Mouse (Mus musculus) liver, embryonic 12.5 days (tissue): ENCODE measurements around the gene Gpr141. TPM values are rescaled to one million over a fixed set of nuclear protein-coding genes. Genes with fewer than 3 reads are reported as not detected.
"Not testable (repeated sequence)": the region's sequence is repeated elsewhere in the genome, so short reads cannot be mapped to it uniquely, and the experiment has no call there.

Experiments used
- ATAC-seq: fragments of 200-750 bp; cut with Nextera tagmentation; 2 replicates; pipeline ENCODE4 v1.8.0; 2017; ENCODE audit warnings: moderate number of reproducible peaks, mild to moderate bottlenecking, moderate library complexity
- H3K27ac ChIP-seq: fragments of 300-500 bp; sonication (generic); 2 replicates; pipeline ENCODE4 v1.5.1; 2016; ENCODE audit warnings: mild to moderate bottlenecking
- H3K27me3 ChIP-seq: fragments of 300-500 bp; sonication (generic); replicated peaks from 2 replicates; pipeline ENCODE4 v1.6.1; 2016; ENCODE audit warnings: mild to moderate bottlenecking, moderate library complexity
- H3K36me3 ChIP-seq: fragments of 300-500 bp; sonication (generic); 2 replicates; pipeline ENCODE4 v1.6.1; 2016; ENCODE audit warnings: mild to moderate bottlenecking, moderate library complexity
- H3K4me1 ChIP-seq: fragments of 300-500 bp; sonication (generic); 2 replicates; pipeline ENCODE4 v1.6.1; 2016
- H3K4me2 ChIP-seq: fragments of 300-500 bp; sonication (generic); 2 replicates; pipeline ENCODE4 v1.6.1; 2016; ENCODE audit warnings: mild to moderate bottlenecking, moderate library complexity
- H3K4me3 ChIP-seq: fragments of 300-500 bp; sonication (generic); 2 replicates; pipeline ENCODE4 v1.5.1; 2016; ENCODE audit warnings: mild to moderate bottlenecking, moderate library complexity
- H3K9ac ChIP-seq: fragments of 300-500 bp; sonication (generic); 2 replicates; pipeline ENCODE4 v1.6.1; 2016; ENCODE audit warnings: mild to moderate bottlenecking, moderate library complexity
- H3K9me3 ChIP-seq: fragments of 300-500 bp; sonication (generic); replicated peaks from 2 replicates; pipeline ENCODE4 v1.6.1; 2016; ENCODE audit warnings: mild to moderate bottlenecking, moderate library complexity
- WGBS: fragments of 180-500 bp; shearing (Covaris S2); methylation state at CpG from one replicate; pipeline ENCODE4 v1.1.7; 2016; ENCODE audit not compliant: insufficient replicate concordance; 5-methylcytosine and 5-hydroxymethylcytosine counted together
- polyA plus RNA-seq: library from polyadenylated mRNA; unstranded; fragments of >200 nt; fragmentation: Nextera tagmentation; extraction: Ambion mirVana; gene quantifications from 2 replicates; pipeline ENCODE4 v1.2.1, GENCODE M21; 2016

Gpr141 gene
- polyA plus RNA-seq, 1 experiment from 2014 or later = 1.2 TPM

GRCm38 (mm10) chr13:19794942-19795341 is 29.1 kb downstream of the Gpr141 start:
- WGBS = 73% methylated on average over 3 of the region's 3 CpGs
- Histone ChIP-seq H3K27ac (no peak overlapping the region), H3K27me3 (no peaks in the 10 kb centered on the region), H3K36me3 (no peaks in the 10 kb centered on the region), H3K9me3 (no peaks in the 10 kb centered on the region), H3K4me2 (no peak overlapping the region), H3K4me1 (no peaks in the 10 kb centered on the region), H3K4me3 (no peak overlapping the region), H3K9ac (no peak overlapping the region)
- ATAC-seq = no peak

DNA sequence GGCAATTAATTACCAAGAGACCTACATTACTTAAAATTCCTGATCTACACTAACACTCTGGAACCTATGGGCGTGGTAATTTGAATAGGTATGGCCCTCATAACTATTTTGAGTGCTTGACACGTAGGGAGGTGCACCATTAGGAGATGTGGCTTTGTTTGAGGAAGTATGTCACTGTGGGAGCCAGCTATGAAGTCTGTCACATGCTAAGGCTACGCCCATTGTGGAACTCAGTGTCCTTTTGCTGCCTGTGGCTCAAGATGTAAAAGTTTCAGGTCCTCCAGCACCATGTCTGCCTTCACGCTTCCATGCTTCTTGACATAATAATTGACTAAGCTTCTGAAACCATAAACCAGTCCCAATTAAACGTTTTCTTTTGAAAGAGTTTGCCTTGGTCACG is 29.6 kb downstream of the Gpr141 start:
- Histone ChIP-seq H3K4me3 (no peak overlapping the region), H3K4me1 (no peaks in the 10 kb centered on the region), H3K4me2 (no peak overlapping the region), H3K27me3 (no peaks in the 10 kb centered on the region), H3K9ac (no peak overlapping the region), H3K9me3 (no peaks in the 10 kb centered on the region), H3K36me3 (no peaks in the 10 kb centered on the region), H3K27ac (no peak overlapping the region)
- WGBS = 52% methylated on average over 6 of the region's 6 CpGs
- ATAC-seq = no peak

GRCm38 (mm10) chr13:19793761-19794160 is 30.3 kb downstream of the Gpr141 start:
- Histone ChIP-seq H3K4me3 (no peak overlapping the region), H3K27me3 (no peaks in the 10 kb centered on the region), H3K9ac (no peak overlapping the region), H3K4me1 (no peaks in the 10 kb centered on the region), H3K36me3 (no peaks in the 10 kb centered on the region), H3K9me3 (no peaks in the 10 kb centered on the region), H3K4me2 (no peak overlapping the region), H3K27ac (no peak overlapping the region)
- 71% methylated on average over 4 of the region's 4 CpGs for WGBS
- no peak for ATAC-seq

DNA sequence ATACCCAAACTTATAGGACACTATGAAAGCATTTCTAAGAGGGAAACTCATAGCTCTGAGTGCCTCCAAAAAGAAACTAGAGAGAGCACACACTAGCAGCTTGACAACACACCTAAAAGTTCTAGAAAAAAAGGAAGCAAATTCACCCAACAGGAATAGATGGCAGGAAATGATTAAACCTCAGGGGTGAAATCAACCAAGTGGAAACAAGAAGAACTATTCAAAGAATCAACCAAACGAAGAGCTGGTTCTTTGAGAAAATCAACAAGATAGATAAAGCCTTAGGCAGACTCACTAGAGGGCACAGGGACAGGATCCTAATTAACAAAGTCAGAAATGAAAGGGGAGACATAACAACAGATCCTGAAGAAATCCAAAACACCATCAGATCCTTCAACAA is 36.1 kb downstream of the Gpr141 start:
- H3K9ac ChIP-seq, ATAC-seq, H3K4me1 ChIP-seq, H3K36me3 ChIP-seq, H3K4me3 ChIP-seq, H3K27me3 ChIP-seq, H3K4me2 ChIP-seq, H3K27ac ChIP-seq, H3K9me3 ChIP-seq: not testable (repeated sequence)
- 6% methylated on average over 1 of the region's 1 CpGs for WGBS

DNA sequence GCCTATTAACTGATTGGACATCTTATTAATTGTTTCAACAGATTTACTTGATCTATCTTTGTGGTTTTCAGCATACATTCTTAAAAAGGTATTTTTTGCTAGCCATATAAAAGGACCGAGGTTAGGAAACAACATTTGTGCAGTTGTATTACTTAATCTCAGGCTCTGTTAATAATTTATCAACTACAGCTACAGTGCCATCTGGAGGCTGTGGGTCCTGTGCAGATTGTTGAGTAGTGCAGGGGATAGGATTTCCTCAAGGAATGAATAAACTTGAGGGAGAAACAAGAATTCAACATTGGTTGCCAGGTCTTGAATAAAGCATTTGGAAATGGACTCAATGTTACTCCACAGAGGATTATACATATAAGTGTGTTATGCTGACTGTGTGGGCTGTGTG is 53.9 kb downstream of the Gpr141 start:
- H3K27ac ChIP-seq = no peak overlapping the region
- 75% methylated on average over 1 of the region's 1 CpGs for whole genome bisulfite sequencing
- no peaks in the 10 kb centered on the region for H3K36me3 ChIP-seq
- no peaks in the 10 kb centered on the region for H3K27me3 ChIP-seq
- H3K4me2 ChIP-seq = no peak overlapping the region
- H3K9me3 ChIP-seq = no peaks in the 10 kb centered on the region
- H3K9ac ChIP-seq = no peak overlapping the region
- no peaks in the 10 kb centered on the region for H3K4me1 ChIP-seq
- no peak for ATAC-seq
- H3K4me3 ChIP-seq = no peak overlapping the region

DNA sequence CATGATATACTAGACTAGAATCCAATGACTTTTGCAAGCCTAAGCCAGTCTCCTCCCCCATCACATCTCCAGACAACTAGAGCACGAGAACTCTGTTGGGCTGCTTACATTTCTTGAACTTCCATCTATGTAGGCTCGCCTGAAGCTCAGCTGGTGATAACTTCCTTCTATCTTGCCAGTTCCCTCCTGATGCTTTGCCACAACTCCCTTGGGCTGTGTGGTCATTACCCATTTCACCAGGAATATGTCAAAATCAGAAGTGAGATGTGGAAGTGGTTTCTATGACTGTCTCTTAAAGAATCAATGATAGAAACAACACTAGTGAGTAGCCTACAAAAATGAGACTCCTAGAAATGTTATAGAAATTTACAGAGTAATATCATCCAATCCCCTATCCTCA is 56.9 kb downstream of the Gpr141 start:
- no peak for ATAC-seq
- 42% methylated on average over 2 of the region's 2 CpGs for WGBS
- no peaks in the 10 kb centered on the region for H3K36me3 ChIP-seq
- H3K4me2 ChIP-seq = no peak overlapping the region
- no peaks in the 10 kb centered on the region for H3K4me1 ChIP-seq
- H3K27me3 ChIP-seq = no peaks in the 10 kb centered on the region
- H3K27ac ChIP-seq = no peak overlapping the region
- no peak overlapping the region for H3K4me3 ChIP-seq
- no peak overlapping the region for H3K9ac ChIP-seq
- H3K9me3 ChIP-seq = no peaks in the 10 kb centered on the region

DNA sequence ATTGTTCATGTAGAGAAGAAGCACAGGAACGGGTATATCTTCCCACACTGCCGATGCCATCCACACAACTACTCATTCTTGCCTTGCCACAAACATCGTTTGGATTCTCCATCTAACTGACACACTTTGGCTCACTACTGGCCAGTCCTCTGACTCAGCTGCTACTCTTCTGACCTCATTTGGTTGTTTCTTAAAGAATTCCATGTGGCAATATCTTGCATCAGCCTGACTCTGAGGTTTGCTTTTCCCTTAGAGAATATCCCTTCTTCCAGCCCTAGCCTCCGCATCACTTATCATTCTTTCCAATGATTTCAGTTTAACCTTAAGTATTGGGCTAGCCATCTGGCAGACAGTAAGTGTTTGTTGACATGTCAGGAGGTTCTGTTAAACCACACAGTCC is 59.8 kb downstream of the Gpr141 start:
- Histone ChIP-seq H3K4me1 (no peaks in the 10 kb centered on the region), H3K36me3 (no peaks in the 10 kb centered on the region), H3K4me2 (no peak overlapping the region), H3K27ac (no peak overlapping the region), H3K9ac (no peak overlapping the region), H3K27me3 (no peaks in the 10 kb centered on the region), H3K4me3 (no peak overlapping the region), H3K9me3 (no peaks in the 10 kb centered on the region)
- no peak for ATAC-seq
- WGBS = 69% methylated on average over 4 of the region's 4 CpGs

GRCm38 (mm10) chr13:19763211-19763610 is 60.8 kb downstream of the Gpr141 start:
- Histone ChIP-seq H3K9ac (no peak overlapping the region), H3K9me3 (no peaks in the 10 kb centered on the region), H3K27ac (no peak overlapping the region), H3K4me3 (no peak overlapping the region), H3K4me1 (no peaks in the 10 kb centered on the region), H3K4me2 (no peak overlapping the region), H3K27me3 (no peaks in the 10 kb centered on the region), H3K36me3 (no peaks in the 10 kb centered on the region)
- no peak for ATAC-seq
- 74% methylated on average over 1 of the region's 1 CpGs for WGBS

DNA sequence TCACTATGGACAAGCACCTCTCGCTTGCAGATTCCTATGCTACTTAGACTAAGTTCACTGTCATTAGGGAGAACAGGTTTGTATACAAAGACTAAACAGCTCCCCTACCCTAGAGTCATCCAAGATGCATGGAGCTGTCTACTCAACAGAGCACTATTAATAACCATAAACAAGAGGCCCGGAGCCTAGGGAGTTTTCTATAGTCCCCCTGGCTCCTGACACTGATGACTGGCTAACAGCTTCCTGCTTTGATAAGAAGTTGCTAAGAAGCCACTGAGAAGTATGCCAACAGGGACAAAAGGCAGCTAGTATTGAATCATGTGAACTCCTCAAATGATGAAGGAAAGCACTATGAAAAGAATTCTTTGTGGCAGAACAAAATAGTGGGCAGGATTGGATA is 78.3 kb downstream of the Gpr141 start:
- H3K4me1 ChIP-seq = no peaks in the 10 kb centered on the region
- no peak overlapping the region for H3K9ac ChIP-seq
- WGBS = 38% methylated on average over 2 of the region's 2 CpGs
- H3K27ac ChIP-seq = no peak overlapping the region
- H3K9me3 ChIP-seq = no peaks in the 10 kb centered on the region
- H3K36me3 ChIP-seq = no peaks in the 10 kb centered on the region
- no peaks in the 10 kb centered on the region for H3K27me3 ChIP-seq
- no peak overlapping the region for H3K4me2 ChIP-seq
- no peak overlapping the region for H3K4me3 ChIP-seq
- ATAC-seq = no peak

DNA sequence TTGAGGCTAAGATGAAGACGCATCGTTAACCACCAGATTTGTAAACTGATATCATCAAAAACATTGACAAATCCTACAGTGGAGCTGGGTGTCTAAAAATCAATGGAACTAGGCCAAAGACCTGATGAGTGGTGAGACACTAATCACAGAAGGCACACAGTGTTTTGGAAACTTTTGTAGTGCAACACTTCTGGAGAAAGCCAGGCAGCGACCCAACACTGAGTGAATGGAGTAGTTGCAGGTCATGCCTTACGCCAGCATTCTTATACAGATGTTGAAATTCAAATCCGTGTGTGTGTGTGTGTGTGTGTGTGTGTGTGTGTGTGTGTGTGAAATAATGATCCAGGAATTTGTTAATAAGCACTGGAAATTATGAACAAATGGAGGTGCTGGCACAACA is 79.5 kb downstream of the Gpr141 start:
- H3K4me3 ChIP-seq = no peak overlapping the region
- ATAC-seq = no peak
- WGBS = 79% methylated on average over 5 of the region's 5 CpGs
- H3K9me3 ChIP-seq = no peaks in the 10 kb centered on the region
- no peak overlapping the region for H3K27ac ChIP-seq
- H3K27me3 ChIP-seq = no peaks in the 10 kb centered on the region
- no peaks in the 10 kb centered on the region for H3K36me3 ChIP-seq
- no peak overlapping the region for H3K9ac ChIP-seq
- H3K4me2 ChIP-seq = no peak overlapping the region
- no peaks in the 10 kb centered on the region for H3K4me1 ChIP-seq

DNA sequence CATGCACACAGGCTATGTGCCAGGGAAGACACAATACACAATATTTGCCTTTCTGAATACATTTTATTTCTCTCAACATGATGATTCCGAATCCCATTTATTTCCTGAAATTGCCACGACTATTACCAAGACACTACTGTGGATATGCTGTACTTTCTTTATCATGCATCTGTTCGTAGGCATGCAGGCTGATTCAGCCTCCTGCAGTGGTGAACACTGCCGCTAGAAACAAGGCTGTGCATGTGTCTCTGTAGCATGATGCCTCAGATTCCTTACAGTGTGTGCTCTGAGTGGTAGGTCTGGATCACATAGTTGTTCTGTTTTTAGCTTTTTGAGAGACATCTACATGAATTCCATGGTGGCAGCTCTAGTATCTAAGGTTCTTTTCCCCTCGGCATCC is 89.5 kb downstream of the Gpr141 start:
- WGBS = 69% methylated on average over 5 of the region's 5 CpGs
- no peak overlapping the region for H3K4me3 ChIP-seq
- H3K27me3 ChIP-seq = no peaks in the 10 kb centered on the region
- no peak for ATAC-seq
- H3K27ac ChIP-seq = no peak overlapping the region
- no peak overlapping the region for H3K4me2 ChIP-seq
- no peaks in the 10 kb centered on the region for H3K4me1 ChIP-seq
- H3K9ac ChIP-seq = no peak overlapping the region
- H3K9me3 ChIP-seq = no peaks in the 10 kb centered on the region
- H3K36me3 ChIP-seq = no peaks in the 10 kb centered on the region

DNA sequence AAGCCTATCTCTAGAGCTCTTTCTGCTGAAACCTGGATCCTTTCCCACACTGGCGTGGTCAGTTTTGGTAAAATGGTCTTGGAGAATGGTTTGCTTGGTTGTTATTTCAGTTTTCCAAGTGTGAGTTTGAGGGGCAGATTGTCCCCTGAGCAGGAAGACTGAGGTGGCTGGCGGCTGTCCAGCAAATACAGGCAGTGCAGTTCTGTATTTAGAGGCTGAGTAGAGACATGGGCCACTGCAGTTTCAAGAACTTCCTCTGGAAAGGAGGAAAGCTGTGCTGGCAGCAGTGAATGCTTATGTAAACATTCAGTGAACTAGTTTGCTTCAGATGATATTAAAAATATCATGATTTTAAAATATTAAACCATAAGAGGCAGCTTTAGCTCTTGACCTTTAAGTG is 93.2 kb downstream of the Gpr141 start:
- Histone ChIP-seq H3K4me2 (no peak overlapping the region), H3K9me3 (no peaks in the 10 kb centered on the region), H3K4me3 (no peak overlapping the region), H3K27ac (no peak overlapping the region), H3K36me3 (no peaks in the 10 kb centered on the region), H3K9ac (no peak overlapping the region), H3K4me1 (no peaks in the 10 kb centered on the region), H3K27me3 (no peaks in the 10 kb centered on the region)
- 42% methylated on average over 2 of the region's 2 CpGs for WGBS
- no peak for ATAC-seq

DNA sequence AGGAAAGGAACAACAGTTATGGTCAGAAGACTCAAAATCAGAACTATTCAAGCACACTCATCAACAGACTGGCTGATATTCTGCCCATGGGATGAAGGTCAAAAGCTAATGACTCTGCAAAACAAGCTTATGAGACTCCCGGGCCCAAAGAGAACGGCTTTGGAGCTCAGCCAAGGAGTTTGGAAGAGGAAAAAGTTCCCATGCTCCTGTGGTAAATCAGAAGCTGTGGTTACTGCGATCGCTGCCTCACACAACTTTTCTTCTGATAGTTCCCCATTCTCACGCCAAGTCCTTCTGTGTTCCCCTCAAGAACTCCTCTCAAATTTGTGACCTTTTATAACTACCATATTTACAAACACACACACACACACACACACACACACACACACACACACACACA is 105.1 kb downstream of the Gpr141 start:
- no peak overlapping the region for H3K27ac ChIP-seq
- no peaks in the 10 kb centered on the region for H3K27me3 ChIP-seq
- H3K4me1 ChIP-seq = no peaks in the 10 kb centered on the region
- no peak for ATAC-seq
- H3K9ac ChIP-seq = no peak overlapping the region
- no peaks in the 10 kb centered on the region for H3K9me3 ChIP-seq
- H3K4me2 ChIP-seq = no peak overlapping the region
- no peak overlapping the region for H3K4me3 ChIP-seq
- WGBS = 45% methylated on average over 5 of the region's 5 CpGs
- no peaks in the 10 kb centered on the region for H3K36me3 ChIP-seq
